ENCODE assay signal across 8 mouse cellular contexts in the genomic region with DNA sequence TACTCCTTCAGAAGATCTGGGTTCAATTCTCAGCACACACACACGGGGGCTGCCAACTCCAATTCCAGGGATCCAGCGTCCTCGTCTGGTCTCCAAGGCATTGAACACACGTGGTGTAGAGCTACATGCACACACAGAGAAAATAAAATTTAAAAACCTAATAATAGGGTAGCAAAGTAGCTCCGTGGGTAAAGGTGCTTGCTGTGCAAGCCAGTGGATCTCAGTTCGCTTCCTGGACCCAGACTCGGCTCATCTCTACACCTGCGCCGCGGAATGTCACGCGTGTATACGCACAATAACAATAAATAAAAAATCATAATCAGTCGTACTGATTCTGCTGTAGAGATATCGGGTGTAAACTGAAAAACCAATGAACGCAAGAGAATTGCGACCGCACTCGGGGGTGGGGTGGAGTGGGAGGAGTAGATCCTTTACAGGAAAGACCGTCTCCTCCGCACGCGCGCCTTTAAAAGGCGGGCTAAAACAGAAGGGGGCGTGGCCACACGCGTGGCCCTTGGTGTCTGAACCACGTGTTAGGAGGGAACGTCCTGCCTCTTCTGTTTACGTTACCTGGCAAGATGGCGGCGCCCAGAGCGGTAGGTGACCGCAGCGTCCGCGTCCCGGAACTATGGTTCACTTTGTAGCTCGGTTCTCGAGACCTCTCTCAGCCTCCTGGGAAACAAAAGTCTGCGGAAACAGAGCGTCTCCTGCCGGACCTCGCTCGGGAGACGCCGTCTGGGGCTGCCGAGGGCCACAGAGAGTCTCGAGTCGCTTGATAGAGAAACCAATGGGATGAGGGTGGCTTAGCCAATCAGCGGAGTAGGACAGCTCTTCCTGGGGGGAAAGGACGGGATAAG. TPM values are rescaled to one million over a fixed set of nuclear protein-coding genes. Genes with fewer than 3 reads are reported as not detected.
DNase-seq lines count a peak whose midpoint lies in the region; ATAC-seq lines count a peak whose summit lies in the region.

A gene (plus strand): TSS at position 550 of the 857 bp plus-strand sequence.

- no peaks in the 10 kb centered on the region for H3K9me3 ChIP-seq in heart, embryonic 13.5 days
- H3K9me3 ChIP-seq in liver, embryonic 12.5 days (replicated peaks), result no peaks in the 10 kb centered on the region
- H3K9me3 ChIP-seq in stomach, embryonic 15.5 days, result no peaks in the 10 kb centered on the region

- H3K36me3 ChIP-seq in heart, embryonic 13.5 days, result peaks cover 33% of the 10 kb centered on the region
- H3K36me3 ChIP-seq in liver, embryonic 12.5 days, result peaks cover 22% of the 10 kb centered on the region
- peaks cover 10% of the 10 kb centered on the region; the same call in 1 of the 2 replicates for H3K36me3 ChIP-seq in stomach, embryonic 15.5 days

- DNase-seq in CD4-positive, CD25-positive, alpha-beta regulatory T cell, adult 2 months (ENCODE audit: low read depth, low spot score), result peak; percentile 97
- DNase-seq in fat pad, adult 2 months (ENCODE audit: extremely low read depth, low read depth, low spot score), result peak; percentile 37
- peak; percentile 96 for DNase-seq in kidney, postnatal 10 days
- DNase-seq in natural killer cell, adult 2 months (ENCODE audit: low spot score in 2 of 2), result peak; percentile 87 to 92

- H3K4me3 ChIP-seq in brown adipose tissue, adult 24 weeks (ENCODE audit: insufficient read depth, low read depth, low read length), result peak within 1 kb of the TSS; percentile 88
- peak within 1 kb of the TSS; percentile 80 for H3K4me3 ChIP-seq in heart, embryonic 13.5 days
- peak within 1 kb of the TSS; percentile 73 for H3K4me3 ChIP-seq in liver, embryonic 12.5 days
- peak within 1 kb of the TSS; percentile 59 for H3K4me3 ChIP-seq in stomach, embryonic 15.5 days (replicated peaks)

- peak; percentile 87 for ATAC-seq in heart, embryonic 13.5 days (ENCODE audit: extremely low read depth, insufficient number of reproducible peaks, low FRiP score, low TSS enrichment)
- ATAC-seq in liver, embryonic 12.5 days, result peak; percentile 92
- ATAC-seq in stomach, embryonic 15.5 days (ENCODE audit: insufficient read depth, low FRiP score, low read depth), result peak; percentile 95

- WGBS in heart, embryonic 13.5 days, result 2% methylated on average over 53 of the region's 53 CpGs
- 1% methylated on average over 53 of the region's 53 CpGs for WGBS in liver, embryonic 12.5 days (ENCODE audit: insufficient replicate concordance)
- WGBS in stomach, embryonic 15.5 days, result under 1% methylated on average over 53 of the region's 53 CpGs

- 0 out of 2 replicates have a peak, but pooled peaks cover 2% of the 10 kb centered on the region for H3K4me1 ChIP-seq in brown adipose tissue, adult 24 weeks (ENCODE audit: control insufficient read depth, insufficient read depth, insufficient read length, low read length)
- peaks cover 18% of the 10 kb centered on the region for H3K4me1 ChIP-seq in heart, embryonic 13.5 days
- H3K4me1 ChIP-seq in liver, embryonic 12.5 days, result peaks cover 27% of the 10 kb centered on the region
- H3K4me1 ChIP-seq in stomach, embryonic 15.5 days, result peaks cover 9% of the 10 kb centered on the region

- 0 out of 2 replicates have a peak, but pooled peaks cover 10% of the 10 kb centered on the region for H3K27me3 ChIP-seq in heart, embryonic 13.5 days (replicated peaks)
- no peaks in the 10 kb centered on the region; the same call in 1 of the 2 replicates for H3K27me3 ChIP-seq in liver, embryonic 12.5 days (replicated peaks)
- H3K27me3 ChIP-seq in stomach, embryonic 15.5 days (replicated peaks), result no peaks in the 10 kb centered on the region

- H3K4me2 ChIP-seq in heart, embryonic 13.5 days, result peak within 1 kb of the TSS; percentile 79
- H3K4me2 ChIP-seq in liver, embryonic 12.5 days, result peak within 1 kb of the TSS; percentile 87
- peak within 1 kb of the TSS; percentile 75 for H3K4me2 ChIP-seq in stomach, embryonic 15.5 days

- peak within 1 kb of the TSS; percentile 83 for H3K9ac ChIP-seq in heart, embryonic 13.5 days
- peak within 1 kb of the TSS; percentile 66 for H3K9ac ChIP-seq in liver, embryonic 12.5 days
- peak within 1 kb of the TSS; percentile 45; the same call in 1 of the 2 replicates for H3K9ac ChIP-seq in stomach, embryonic 15.5 days

- H3K27ac ChIP-seq in brown adipose tissue, adult 24 weeks (replicated peaks; ENCODE audit: low read depth, low read length), result peak within 1 kb of the TSS; percentile 72
- H3K27ac ChIP-seq in heart, embryonic 13.5 days (replicated peaks), result peak within 1 kb of the TSS; percentile 76
- 0 out of 2 replicates have a peak within 1 kb of the TSS, but pooled peaks have one; percentile 56 for H3K27ac ChIP-seq in liver, embryonic 12.5 days
- 0 out of 2 replicates have a peak within 1 kb of the TSS, but pooled peaks have one; percentile 9 for H3K27ac ChIP-seq in stomach, embryonic 15.5 days

RNA-seq across cellular contexts. Expression of the gene that starts here (rescaled TPM):
- polyA plus RNA-seq in brown adipose tissue, adult 24 weeks (2012; ENCODE audit: insufficient read depth, insufficient read length, missing spikeins), result 39.0 and 39.4 TPM in 2 replicates
- polyA plus RNA-seq in heart, embryonic 13.5 days (2015; fragmentation: Nextera tagmentation; extraction: Ambion mirVana), result 49.5 and 57.7 TPM in 2 replicates
- 12.4 and 15.9 TPM in 2 replicates for polyA plus RNA-seq in liver, embryonic 12.5 days (2016; fragmentation: Nextera tagmentation; extraction: Ambion mirVana)
- 33.0 and 38.0 TPM in 2 replicates for polyA plus RNA-seq in stomach, embryonic 15.5 days (2015; fragmentation: Nextera tagmentation; extraction: Ambion mirVana)

Comparison
In these comparisons a context has a peak if more than half of its experiments do, and no peak if none do; other contexts are left out.
1. Peak in every context shown above with its lines: DNase-seq, ATAC-seq, H3K4me3 ChIP-seq and H3K27ac ChIP-seq.
2. DNase-seq: peak in every context shown above with its lines; median percentile 97 in CD4-positive, CD25-positive, alpha-beta regulatory T cell, adult 2 months; 96 in kidney, postnatal 10 days; 90 in natural killer cell, adult 2 months; 37 in fat pad, adult 2 months.
3. H3K27ac ChIP-seq: peak in every context shown above with its lines; median percentile 76 in heart, embryonic 13.5 days; 72 in brown adipose tissue, adult 24 weeks; 56 in liver, embryonic 12.5 days; 9 in stomach, embryonic 15.5 days.